Mouse (Mus musculus): ENCODE measurements at regions not wholly inside any gene's neighbourhood (a gene's known extent, or its start where the extent isn't known, plus 50 kb on each side); places are given as distances from the start of the nearest gene placed in this dataset.

DNA sequence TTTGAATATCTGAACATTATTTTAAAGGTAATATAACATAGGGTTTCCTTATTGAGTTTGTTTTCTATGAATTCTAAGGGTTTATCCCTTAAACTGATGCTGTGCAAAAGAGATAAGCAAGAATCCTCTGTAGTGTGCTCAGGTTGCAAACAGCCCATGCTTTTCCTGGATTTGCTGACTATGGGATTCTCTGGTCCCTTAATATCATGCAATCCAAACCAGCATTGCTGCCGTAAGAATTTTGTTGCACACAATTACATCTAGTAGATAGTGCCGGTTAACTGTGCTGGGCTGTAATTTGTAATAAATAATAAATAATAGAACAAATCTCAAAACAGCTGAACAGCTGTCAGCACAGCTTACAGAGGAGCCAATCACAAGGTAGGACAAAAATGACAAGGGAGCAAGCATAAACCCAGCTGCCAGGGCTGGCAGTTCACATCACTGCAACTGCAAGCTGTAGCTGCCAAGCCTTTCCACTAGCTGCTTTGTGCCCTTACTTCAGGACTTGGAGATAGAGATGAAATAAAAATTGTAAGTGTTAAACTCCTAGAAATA is 1333.6 kb upstream of the Pcdh20 start:
- TF ChIP-seq FOSL1 (IDR thresholded peaks at IDR 0.05; ENCODE audit: insufficient read depth, low read length, poor library complexity, severe bottlenecking): no peak
- no peak for TF ChIP-seq CEBPB (IDR thresholded peaks at IDR 0.05; ENCODE audit: low read depth)
- TF ChIP-seq MAX (IDR thresholded peaks at IDR 0.05): no peak
- no peak for TF ChIP-seq MYOG (IDR thresholded peaks at IDR 0.05; ENCODE audit: control insufficient read depth, extremely low read depth, insufficient read length)
- no peak for TF ChIP-seq CTCF (IDR thresholded peaks at IDR 0.05; ENCODE audit: control insufficient read depth, insufficient read depth, insufficient read length)
- no peak for TF ChIP-seq MYOD1 (IDR thresholded peaks at IDR 0.05; ENCODE audit: control insufficient read depth, insufficient read length, low read depth)
- no peak for TF ChIP-seq USF1 (IDR thresholded peaks at IDR 0.05; ENCODE audit: low read depth)
- no peak overlapping the region for H3ac ChIP-seq (ENCODE audit: control insufficient read depth, insufficient read length, low read depth)
- H3K27me3 ChIP-seq (ENCODE audit: control insufficient read depth, insufficient read depth, insufficient read length): no peaks in the 10 kb centered on the region
- no peaks in the 10 kb centered on the region for H3K79me2 ChIP-seq (ENCODE audit: control insufficient read depth, insufficient read depth)
- H3K79me3 ChIP-seq (ENCODE audit: low read depth): no peaks in the 10 kb centered on the region
- H3K36me3 ChIP-seq (ENCODE audit: control insufficient read depth, insufficient read depth): no peaks in the 10 kb centered on the region
- no peak overlapping the region for H3K4me3 ChIP-seq (ENCODE audit: insufficient read depth, poor library complexity, severe bottlenecking)

DNA sequence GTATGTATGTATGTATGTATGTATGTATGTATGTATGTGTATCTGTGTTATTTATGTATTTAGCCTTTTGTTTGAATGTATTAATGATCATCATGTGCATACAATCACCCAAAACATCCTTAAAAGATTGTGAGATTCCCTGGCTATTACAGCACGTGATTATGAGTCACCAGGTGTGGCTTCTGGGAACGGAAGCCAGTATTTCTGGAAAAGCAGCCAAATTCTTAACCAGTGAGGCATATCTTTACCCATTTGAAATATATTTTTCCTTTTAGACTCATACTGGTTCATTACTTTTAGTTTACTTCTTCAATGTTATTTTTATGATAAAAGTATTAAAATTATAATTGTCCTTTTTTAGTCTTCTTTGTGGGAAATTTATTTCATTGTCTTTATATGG is 1284.6 kb upstream of the Pcdh20 start:
- Histone ChIP-seq H3K79me2 (ENCODE audit: control insufficient read depth, insufficient read depth) (no peaks in the 10 kb centered on the region), H3K36me3 (ENCODE audit: control insufficient read depth, insufficient read depth) (no peaks in the 10 kb centered on the region), H3K27me3 (ENCODE audit: control insufficient read depth, insufficient read depth, insufficient read length) (no peaks in the 10 kb centered on the region), H3K79me3 (ENCODE audit: low read depth) (no peaks in the 10 kb centered on the region), H3ac (ENCODE audit: control insufficient read depth, insufficient read length, low read depth) (no peak overlapping the region), H3K4me3 (ENCODE audit: insufficient read depth, poor library complexity, severe bottlenecking) (no peak overlapping the region)
- TF ChIP-seq FOSL1 (IDR thresholded peaks at IDR 0.05; ENCODE audit: insufficient read depth, low read length, poor library complexity, severe bottlenecking) (peak; percentile 56), USF1 (IDR thresholded peaks at IDR 0.05; ENCODE audit: low read depth) (no peak)

DNA sequence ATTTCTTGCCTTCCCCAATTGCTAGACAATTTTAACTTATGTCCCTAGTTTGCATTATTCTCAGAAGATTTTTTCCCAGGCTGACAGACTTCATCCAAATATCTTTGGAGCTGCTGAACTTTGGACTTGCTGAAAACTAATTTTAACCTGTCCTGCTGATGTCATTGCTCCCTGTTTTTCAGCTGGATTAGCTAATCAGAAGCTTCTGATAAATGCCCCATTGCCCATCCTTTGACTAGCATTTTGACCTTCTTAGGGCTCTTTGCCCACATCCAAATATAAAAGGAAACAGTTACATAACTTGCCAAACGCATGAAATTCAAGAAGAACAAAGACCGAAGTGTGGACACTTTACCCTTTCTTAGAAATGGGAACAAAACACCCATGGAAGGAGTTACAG is 1242.5 kb upstream of the Pcdh20 start:
- TF ChIP-seq CTCF (IDR thresholded peaks at IDR 0.05; ENCODE audit: control insufficient read depth, insufficient read depth, insufficient read length): no peak
- TF ChIP-seq MYOD1 (IDR thresholded peaks at IDR 0.05; ENCODE audit: control insufficient read depth, insufficient read length, low read depth): no peak
- TF ChIP-seq MAX (IDR thresholded peaks at IDR 0.05): no peak
- TF ChIP-seq USF1 (IDR thresholded peaks at IDR 0.05; ENCODE audit: low read depth): no peak
- TF ChIP-seq MYOG (IDR thresholded peaks at IDR 0.05; ENCODE audit: control insufficient read depth, extremely low read depth, insufficient read length): no peak
- Histone ChIP-seq H3K36me3 (ENCODE audit: control insufficient read depth, insufficient read depth) (no peaks in the 10 kb centered on the region), H3ac (ENCODE audit: control insufficient read depth, insufficient read length, low read depth) (no peak overlapping the region), H3K79me3 (ENCODE audit: low read depth) (no peaks in the 10 kb centered on the region), H3K79me2 (ENCODE audit: control insufficient read depth, insufficient read depth) (no peaks in the 10 kb centered on the region), H3K27me3 (ENCODE audit: control insufficient read depth, insufficient read depth, insufficient read length) (no peaks in the 10 kb centered on the region), H3K4me3 (ENCODE audit: insufficient read depth, poor library complexity, severe bottlenecking) (no peak overlapping the region)

Measured in C2C12 (cell line).